Mouse (Mus musculus) forebrain, embryonic 11.5 days (tissue): ENCODE data around the gene Srrm2. TPM values are rescaled to one million over a fixed set of nuclear protein-coding genes. Genes with fewer than 3 reads are reported as not detected.
A peak's percentile ranks its signal among the peaks of the same experiment; 100 is the strongest.
"Not testable (repeated sequence)": the region's sequence is repeated elsewhere in the genome, so short reads cannot be mapped to it uniquely, and the experiment has no call there.

Experiments used
- ATAC-seq: fragments of 200-750 bp; cut with Nextera tagmentation; replicated peaks from 2 replicates; pipeline ENCODE4 v1.8.0; 2017; ENCODE audit warnings: moderate TSS enrichment; ENCODE audit not compliant: low FRiP score
- DNase-seq: peaks from one replicate; pipeline ENCODE4 v3.0.0-alpha.2; 2017; ENCODE audit warnings: low spot score
- H3K27ac ChIP-seq: fragments of 300-500 bp; sonication (generic); 2 replicates; pipeline ENCODE4 v1.5.1; 2014; ENCODE audit warnings: low read depth, low read length
- H3K27me3 ChIP-seq: fragments of 300-500 bp; sonication (generic); 2 replicates; pipeline ENCODE4 v1.6.1; 2014; ENCODE audit warnings: mild to moderate bottlenecking, low read length, mixed read lengths; ENCODE audit not compliant: control insufficient read depth, insufficient read depth
- H3K36me3 ChIP-seq: fragments of 300-500 bp; sonication (generic); 2 replicates; pipeline ENCODE4 v1.6.1; 2014; ENCODE audit warnings: mild to moderate bottlenecking, low read length, moderate library complexity, mixed read lengths; ENCODE audit not compliant: control insufficient read depth, insufficient read depth
- H3K4me1 ChIP-seq: fragments of 300-500 bp; sonication (generic); replicated peaks from 2 replicates; pipeline ENCODE4 v1.6.1; 2014; ENCODE audit warnings: low read length, mixed read lengths; ENCODE audit not compliant: control insufficient read depth, insufficient read depth
- H3K4me2 ChIP-seq: fragments of 300-500 bp; sonication (generic); 2 replicates; pipeline ENCODE4 v1.6.1; 2014; ENCODE audit warnings: low read depth, mild to moderate bottlenecking, low read length, moderate library complexity, mixed read lengths; ENCODE audit not compliant: severe bottlenecking
- H3K4me3 ChIP-seq: fragments of 300-500 bp; sonication (generic); 2 replicates; pipeline ENCODE4 v1.5.1; 2014; ENCODE audit warnings: low read depth, low read length
- H3K9ac ChIP-seq: fragments of 300-500 bp; sonication (generic); 2 replicates; pipeline ENCODE4 v1.6.1; 2014; ENCODE audit warnings: low read length
- H3K9me3 ChIP-seq: fragments of 300-500 bp; sonication (generic); 2 replicates; pipeline ENCODE4 v1.6.1; 2016; ENCODE audit warnings: low read length, mixed read lengths; ENCODE audit not compliant: control insufficient read depth
- WGBS: fragments of 180-500 bp; shearing (Covaris S2); extraction: QIAGEN DNeasy Blood & Tissue Kit; methylation state at CpG from one replicate; pipeline ENCODE4 v1.1.7; 2014; 5-methylcytosine and 5-hydroxymethylcytosine counted together
- polyA plus RNA-seq: library from polyadenylated mRNA; unstranded; fragments of >200 nt; fragmentation: Nextera tagmentation; extraction: Ambion mirVana; gene quantifications from 2 replicates; pipeline ENCODE4 v1.2.1, GENCODE M21; 2014

Gene Srrm2
- polyA plus RNA-seq, 1 experiment from 2014 or later, result 541 TPM

GRCm38 (mm10) chr17:23772219-23772556, 18.1 kb upstream of the Srrm2 start:
- H3K27ac ChIP-seq, result not testable (repeated sequence)

GRCm38 (mm10) chr17:23773676-23774075, 16.7 kb upstream of the Srrm2 start:
- no peak overlapping the region for H3K4me2 ChIP-seq
- ATAC-seq, result no peak
- no peak overlapping the region for H3K9ac ChIP-seq
- H3K27ac ChIP-seq, result no peak overlapping the region
- H3K9me3 ChIP-seq, result no peaks in the 10 kb centered on the region
- 75% methylated on average over 6 of the region's 6 CpGs for WGBS
- H3K36me3 ChIP-seq, result no peaks in the 10 kb centered on the region
- no peaks in the 10 kb centered on the region for H3K27me3 ChIP-seq
- H3K4me3 ChIP-seq, result no peak overlapping the region
- H3K4me1 ChIP-seq, result peaks cover 4% of the 10 kb centered on the region; the same call in 1 of the 2 replicates
- no peak for DNase-seq

More at GRCm38 (mm10) chr17:23772219-23772556, 18.1 kb upstream of the Srrm2 start:
- not testable (repeated sequence) for ATAC-seq, H3K36me3 ChIP-seq, H3K4me3 ChIP-seq, H3K9ac ChIP-seq, H3K4me1 ChIP-seq, DNase-seq, H3K27me3 ChIP-seq, H3K9me3 ChIP-seq
- H3K4me2 ChIP-seq, result peak overlapping the region; percentile 63; the same call in 1 of the 2 replicates
- 80% methylated on average over 2 of the region's 2 CpGs for WGBS

GRCm38 (mm10) chr17:23774090-23774489, 16.2 kb upstream of the Srrm2 start:
- no peak overlapping the region for H3K9ac ChIP-seq

GRCm38 (mm10) chr17:23776216-23776615, 14.1 kb upstream of the Srrm2 start:
- H3K27ac ChIP-seq, result no peak overlapping the region
- no peaks in the 10 kb centered on the region for H3K4me1 ChIP-seq
- ATAC-seq (no peak), DNase-seq (no peak)
- H3K4me2 ChIP-seq, result no peak overlapping the region
- H3K36me3 ChIP-seq, result no peaks in the 10 kb centered on the region
- WGBS, result 79% methylated on average over 10 of the region's 10 CpGs
- no peak overlapping the region for H3K9ac ChIP-seq
- no peaks in the 10 kb centered on the region for H3K27me3 ChIP-seq
- H3K9me3 ChIP-seq, result no peaks in the 10 kb centered on the region
- no peak overlapping the region for H3K4me3 ChIP-seq

More at GRCm38 (mm10) chr17:23774090-23774489, 16.2 kb upstream of the Srrm2 start:
- Histone ChIP-seq H3K4me3 (no peak overlapping the region), H3K36me3 (no peaks in the 10 kb centered on the region), H3K27me3 (no peaks in the 10 kb centered on the region), H3K27ac (no peak overlapping the region), H3K9me3 (no peaks in the 10 kb centered on the region), H3K4me2 (no peak overlapping the region), H3K4me1 (peaks cover 4% of the 10 kb centered on the region; the same call in 1 of the 2 replicates)
- peak; percentile 33; the same call in 1 of the 2 replicates for ATAC-seq
- DNase-seq, result peak; percentile 89
- whole genome bisulfite sequencing, result 6% methylated on average over 12 of the region's 12 CpGs

- Histone ChIP-seq H3K4me2 (no peak overlapping the region), H3K27ac (no peak overlapping the region), H3K4me1 (no peaks in the 10 kb centered on the region), H3K4me3 (no peak overlapping the region), H3K9ac (no peak overlapping the region), H3K36me3 (no peaks in the 10 kb centered on the region), H3K9me3 (no peaks in the 10 kb centered on the region), H3K27me3 (no peaks in the 10 kb centered on the region)
- no peak for ATAC-seq
- no peak for DNase-seq
- WGBS, result 81% methylated on average over 2 of the region's 2 CpGs
These were observed 13.2 kb upstream of the Srrm2 start for GRCm38 (mm10) chr17:23777141-23777540.

- DNase-seq, result no peak
- ATAC-seq, result no peak
- Histone ChIP-seq H3K36me3 (no peaks in the 10 kb centered on the region), H3K27me3 (no peaks in the 10 kb centered on the region), H3K4me1 (no peaks in the 10 kb centered on the region), H3K9me3 (no peaks in the 10 kb centered on the region), H3K4me3 (no peak overlapping the region), H3K9ac (no peak overlapping the region), H3K27ac (no peak overlapping the region), H3K4me2 (no peak overlapping the region)
- 61% methylated on average over 2 of the region's 2 CpGs for WGBS
These were observed 11.9 kb upstream of the Srrm2 start for GRCm38 (mm10) chr17:23778447-23778846.

- no peaks in the 10 kb centered on the region for H3K9me3 ChIP-seq
- H3K36me3 ChIP-seq, result no peaks in the 10 kb centered on the region
- H3K4me3 ChIP-seq, result no peak overlapping the region
- H3K4me1 ChIP-seq, result 0 out of 2 replicates have a peak, but pooled peaks cover 2% of the 10 kb centered on the region
- no peak for DNase-seq
- no peak overlapping the region for H3K4me2 ChIP-seq
- ATAC-seq, result no peak
- no peak overlapping the region for H3K9ac ChIP-seq
- H3K27ac ChIP-seq, result no peak overlapping the region
- H3K27me3 ChIP-seq, result no peaks in the 10 kb centered on the region
These were observed 7.0 kb upstream of the Srrm2 start for GRCm38 (mm10) chr17:23783352-23783751.

GRCm38 (mm10) chr17:23785561-23786471, 4.5 kb upstream of the Srrm2 start, which contains the start of gene Flywch2:
Gene Flywch2 (minus strand): TSS chr17:23786081.
- Histone ChIP-seq H3K36me3 (no peaks in the 10 kb centered on the region), H3K4me3 (peak within 1 kb of the TSS; percentile 40), H3K27me3 (no peaks in the 10 kb centered on the region), H3K9ac (peak within 1 kb of the TSS; percentile 51), H3K9me3 (no peaks in the 10 kb centered on the region), H3K4me2 (peak within 1 kb of the TSS; percentile 58), H3K27ac (0 out of 2 replicates have a peak within 1 kb of the TSS, but pooled peaks have one; percentile 12), H3K4me1 (peaks cover 6% of the 10 kb centered on the region; the same call in 1 of the 2 replicates)
- WGBS, result 2% methylated on average over 43 of the region's 43 CpGs
- ATAC-seq (peak; percentile 73), DNase-seq (peak; percentile 83)
